Mouse (Mus musculus) cerebellum, postnatal 14 days (tissue): ENCODE results near the gene Mllt11.
"Not testable (repeated sequence)": the region's sequence is repeated elsewhere in the genome, so short reads cannot be mapped to it uniquely, and the experiment has no call there.

Experiments
- DNase-seq, 2 experiments: peaks; one replicate each; pipeline ENCODE4 v3.0.0; 2021; ENCODE audit warnings: mixed read lengths in 2 of 2

The Mllt11 gene

GRCm38 (mm10) chr3:95216655-95217254, 15.2 kb downstream of the Mllt11 start:
- DNase-seq = no peak

- DNase-seq = no peak
Observed at GRCm38 (mm10) chr3:95213609-95213975, 18.4 kb downstream of the Mllt11 start.

- DNase-seq = not testable (repeated sequence)
Observed at GRCm38 (mm10) chr3:95212889-95213608, 18.9 kb downstream of the Mllt11 start.

GRCm38 (mm10) chr3:95210585-95210984, 21.4 kb downstream of the Mllt11 start:
- no peak for DNase-seq

GRCm38 (mm10) chr3:95208286-95208685, 23.7 kb downstream of the Mllt11 start:
- DNase-seq = no peak

- no peak for DNase-seq
Observed at GRCm38 (mm10) chr3:95203880-95204279, 28.1 kb downstream of the Mllt11 start.

GRCm38 (mm10) chr3:95200562-95200961, 31.4 kb downstream of the Mllt11 start:
- no peak for DNase-seq

- no peak for DNase-seq
Observed at GRCm38 (mm10) chr3:95200132-95200531, 31.8 kb downstream of the Mllt11 start.

- no peak for DNase-seq
Observed at GRCm38 (mm10) chr3:95199101-95199500, 32.9 kb downstream of the Mllt11 start.

- no peak for DNase-seq
Observed at GRCm38 (mm10) chr3:95195772-95196171, 36.2 kb downstream of the Mllt11 start.

- DNase-seq = peak; percentile 14 to 52
Observed at GRCm38 (mm10) chr3:95194721-95195135, 37.2 kb downstream of the Mllt11 start.

- DNase-seq = no peak
Observed at GRCm38 (mm10) chr3:95186888-95187287, 45.1 kb downstream of the Mllt11 start.

GRCm38 (mm10) chr3:95186100-95186499, 45.9 kb downstream of the Mllt11 start:
- no peak for DNase-seq

- no peak for DNase-seq
Observed at GRCm38 (mm10) chr3:95184796-95185577, 47.0 kb downstream of the Mllt11 start.

- no peak for DNase-seq
Observed at GRCm38 (mm10) chr3:95181841-95182240, 50.1 kb downstream of the Mllt11 start.

GRCm38 (mm10) chr3:95179890-95180289, 52.1 kb downstream of the Mllt11 start:
- no peak for DNase-seq

- no peak for DNase-seq
Observed at GRCm38 (mm10) chr3:95178948-95179347, 53.0 kb downstream of the Mllt11 start.

GRCm38 (mm10) chr3:95177583-95177982, 54.4 kb downstream of the Mllt11 start:
- no peak for DNase-seq

GRCm38 (mm10) chr3:95176500-95176899, 55.5 kb downstream of the Mllt11 start:
- no peak for DNase-seq

GRCm38 (mm10) chr3:95174011-95174592, 57.9 kb downstream of the Mllt11 start:
- peak; percentile 94 to 98 for DNase-seq

GRCm38 (mm10) chr3:95173256-95173949, 58.6 kb downstream of the Mllt11 start:
- peak; percentile 30 to 63 for DNase-seq

GRCm38 (mm10) chr3:95172526-95173255, 59.3 kb downstream of the Mllt11 start:
- peak in 1 of 2 experiments; percentile 16 for DNase-seq
